Mouse (Mus musculus) bone marrow macrophage, adult 2 months (primary cell): ENCODE data around the gene Lzts3.

Source experiments
- CTCF ChIP-seq: IDR thresholded peaks from 2 replicates; pipeline ENCODE4 v1.5.1; 2012; ENCODE audit warnings: low read depth, mild to moderate bottlenecking, low read length, moderate library complexity
- POLR2A ChIP-seq: IDR thresholded peaks from 2 replicates; pipeline ENCODE4 v1.6.1; 2012; ENCODE audit warnings: mild to moderate bottlenecking, low read depth, low read length, borderline replicate concordance

- no peak for TF ChIP-seq CTCF
- no peak for TF ChIP-seq POLR2A
Measured at GRCm38 (mm10) chr2:130634739-130635411, 7.7 kb downstream of the Lzts3 start.
